Mouse (Mus musculus) CH12.LX (cell line): ENCODE results near the gene Tchp. TPM values are rescaled to one million over a fixed set of nuclear protein-coding genes. Genes with fewer than 3 reads are reported as not detected.

Experiments
- DNase-seq: peaks from one replicate; pipeline ENCODE4 v3.0.0-alpha.2; 2013; ENCODE audit errors: extremely low read depth
- H3K27ac ChIP-seq: 2 replicates; pipeline ENCODE4 v1.5.1; 2012; ENCODE audit warnings: low read depth, mild to moderate bottlenecking, control low read depth, moderate library complexity; ENCODE audit not compliant: insufficient read depth
- H3K27me3 ChIP-seq: replicated peaks from 2 replicates; pipeline ENCODE3; 2012; ENCODE audit warnings: inconsistent platforms
- H3K36me3 ChIP-seq, 2 experiments: replicated peaks in 1 of 2; 2 replicates each; pipeline versions ENCODE3 to v1.6.1; 2012; ENCODE audit warnings: inconsistent platforms in 1 of 2, low read length in 1 of 2, mild to moderate bottlenecking in 1 of 2, mixed read lengths in 1 of 2, moderate library complexity in 1 of 2; ENCODE audit not compliant: control insufficient read depth in 1 of 2, insufficient read depth in 1 of 2
- H3K4me1 ChIP-seq, 2 experiments: 2 replicates each; pipeline ENCODE4 v1.6.1; 2012; ENCODE audit warnings: inconsistent platforms in 1 of 2, moderate library complexity in 1 of 2; ENCODE audit not compliant: insufficient read depth in 2 of 2, control insufficient read depth in 1 of 2
- H3K4me2 ChIP-seq: 2 replicates; pipeline ENCODE4 v1.6.1; 2012; ENCODE audit warnings: low read depth, mild to moderate bottlenecking, control low read depth; ENCODE audit not compliant: poor library complexity, insufficient read depth, severe bottlenecking
- H3K4me3 ChIP-seq, 3 experiments: fragments of 150-350 bp in 1 of 3; sonication (generic) in 1 of 3; replicated peaks in 1 of 3; 2 replicates each; pipeline versions ENCODE3 to v1.5.1; 2011 to 2012; ENCODE audit warnings: low read depth in 2 of 3, low read length in 2 of 3, mild to moderate bottlenecking in 2 of 3, moderate library complexity in 2 of 3, control low read depth in 1 of 3, improper control_type of control experiment in 1 of 3, inconsistent platforms in 1 of 3, mixed read lengths in 1 of 3; ENCODE audit not compliant: poor library complexity in 1 of 3
- H3K79me2 ChIP-seq: replicated peaks from 2 replicates; pipeline ENCODE4 v1.6.1; 2012; ENCODE audit warnings: mild to moderate bottlenecking, moderate library complexity; ENCODE audit not compliant: control insufficient read depth, poor library complexity, insufficient read depth, severe bottlenecking; ENCODE audit errors: extremely low read depth
- H3K9ac ChIP-seq: 2 replicates; pipeline ENCODE4 v1.6.1; 2012; ENCODE audit warnings: low read depth, mild to moderate bottlenecking, control low read depth, moderate library complexity; ENCODE audit not compliant: insufficient read depth
- H3K9me3 ChIP-seq: replicated peaks from 2 replicates; pipeline ENCODE3; 2012; ENCODE audit warnings: low read length, inconsistent platforms, mixed read lengths
- BHLHE40 ChIP-seq: IDR thresholded peaks from 2 replicates; pipeline ENCODE4 v1.6.1; 2011; ENCODE audit warnings: mild to moderate bottlenecking, low read depth, low read length, improper control_type of control experiment
- CHD1 ChIP-seq: IDR thresholded peaks from 2 replicates; pipeline ENCODE4 v1.6.1; 2012; ENCODE audit warnings: low read depth, low read length, improper control_type of control experiment, inconsistent platforms
- CHD2 ChIP-seq: IDR thresholded peaks from 2 replicates; pipeline ENCODE4 v1.6.1; 2011; ENCODE audit warnings: low read length, improper control_type of control experiment
- CTCF ChIP-seq, 2 experiments: IDR thresholded peaks in 1 of 2; conservative IDR thresholded peaks in 1 of 2; 2 replicates each; pipeline ENCODE4 v1.5.1; 2011 to 2012; ENCODE audit warnings: low read depth in 2 of 2, low read length in 2 of 2, improper control_type of control experiment in 1 of 2, inconsistent platforms in 1 of 2, mild to moderate bottlenecking in 1 of 2, moderate library complexity in 1 of 2
- E2F4 ChIP-seq: IDR thresholded peaks from 2 replicates; pipeline ENCODE4 v1.6.1; 2011; ENCODE audit warnings: low read depth, low read length, improper control_type of control experiment; ENCODE audit not compliant: insufficient replicate concordance
- ELF1 ChIP-seq: IDR thresholded peaks from 2 replicates; pipeline ENCODE4 v1.6.1; 2014; ENCODE audit warnings: low read depth, mild to moderate bottlenecking, inconsistent platforms, low read length, improper control_type of control experiment
- ETS1 ChIP-seq: conservative IDR thresholded peaks from 2 replicates; pipeline ENCODE4 v1.6.1; 2012; ENCODE audit warnings: low read depth, mild to moderate bottlenecking, inconsistent platforms, low read length, improper control_type of control experiment, moderate library complexity
- GABPA ChIP-seq: IDR thresholded peaks from 2 replicates; pipeline ENCODE4 v1.6.1; 2012; ENCODE audit warnings: low read depth, low read length, improper control_type of control experiment, inconsistent platforms; ENCODE audit not compliant: insufficient replicate concordance
- JUN ChIP-seq: IDR thresholded peaks from 2 replicates; pipeline ENCODE4 v1.6.1; 2011; ENCODE audit warnings: low read depth, mild to moderate bottlenecking, low read length, improper control_type of control experiment, moderate library complexity; ENCODE audit not compliant: insufficient read depth
- JUND ChIP-seq: conservative IDR thresholded peaks from 2 replicates; pipeline ENCODE4 v1.6.1; 2011; ENCODE audit warnings: low read depth, low read length, improper control_type of control experiment
- KAT2A ChIP-seq: IDR thresholded peaks from 2 replicates; pipeline ENCODE4 v1.6.1; 2012; ENCODE audit warnings: low read length, improper control_type of control experiment, inconsistent platforms; ENCODE audit not compliant: insufficient replicate concordance
- MAX ChIP-seq: IDR thresholded peaks from 2 replicates; pipeline ENCODE4 v1.6.1; 2011; ENCODE audit warnings: low read length, improper control_type of control experiment
- MAZ ChIP-seq: IDR thresholded peaks from 2 replicates; pipeline ENCODE4 v1.6.1; 2012; ENCODE audit warnings: low read depth, mild to moderate bottlenecking, inconsistent platforms, low read length, improper control_type of control experiment, moderate library complexity
- MXI1 ChIP-seq: IDR thresholded peaks from 2 replicates; pipeline ENCODE4 v1.6.1; 2011; ENCODE audit warnings: mild to moderate bottlenecking, low read depth, low read length, improper control_type of control experiment
- MYC ChIP-seq: IDR thresholded peaks from 2 replicates; pipeline ENCODE4 v1.6.1; 2011; ENCODE audit warnings: low read depth, mild to moderate bottlenecking, improper control_type of control experiment, low read length
- NRF1 ChIP-seq: IDR thresholded peaks from 2 replicates; pipeline ENCODE4 v1.6.1; 2014; ENCODE audit warnings: low read depth, mild to moderate bottlenecking, inconsistent platforms, low read length, improper control_type of control experiment, moderate library complexity
- PAX5 ChIP-seq: IDR thresholded peaks from 2 replicates; pipeline ENCODE4 v1.6.1; 2012; ENCODE audit warnings: low read length, inconsistent platforms, mixed read lengths
- POLR2AphosphoS2 ChIP-seq: IDR thresholded peaks from 2 replicates; pipeline ENCODE4 v1.6.1; 2011; ENCODE audit warnings: low read depth, low read length, improper control_type of control experiment
- RAD21 ChIP-seq: IDR thresholded peaks from 2 replicates; pipeline ENCODE4 v1.6.1; 2011; ENCODE audit warnings: low read depth, mild to moderate bottlenecking, low read length, improper control_type of control experiment, moderate library complexity
- RCOR1 ChIP-seq: conservative IDR thresholded peaks from 2 replicates; pipeline ENCODE4 v1.6.1; 2012; ENCODE audit warnings: low read depth, mild to moderate bottlenecking, inconsistent platforms, low read length, improper control_type of control experiment
- SIN3A ChIP-seq: IDR thresholded peaks from 2 replicates; pipeline ENCODE4 v1.6.1; 2012; ENCODE audit warnings: low read length, improper control_type of control experiment, inconsistent platforms
- SMC3 ChIP-seq: IDR thresholded peaks from 2 replicates; pipeline ENCODE4 v1.6.1; 2011; ENCODE audit warnings: low read depth, low read length, improper control_type of control experiment
- TCF12 ChIP-seq: IDR thresholded peaks from 2 replicates; pipeline ENCODE4 v1.6.1; 2014; ENCODE audit warnings: low read depth, mild to moderate bottlenecking, inconsistent platforms, low read length, improper control_type of control experiment
- USF2 ChIP-seq: conservative IDR thresholded peaks from 2 replicates; pipeline ENCODE4 v1.6.1; 2011; ENCODE audit warnings: low read depth, low read length, improper control_type of control experiment
- ZC3H11A ChIP-seq: IDR thresholded peaks from 2 replicates; pipeline ENCODE4 v1.6.1; 2012; ENCODE audit warnings: low read depth, mild to moderate bottlenecking, inconsistent platforms, low read length, improper control_type of control experiment
- ZKSCAN1 ChIP-seq: IDR thresholded peaks from 2 replicates; pipeline ENCODE4 v1.6.1; 2012; ENCODE audit warnings: low read depth, inconsistent platforms, low read length, improper control_type of control experiment, borderline replicate concordance
- ZNF384 ChIP-seq: IDR thresholded peaks from 2 replicates; pipeline ENCODE4 v1.6.1; 2012; ENCODE audit warnings: low read depth, low read length, improper control_type of control experiment, inconsistent platforms
- dilution Hi-C: fragments of 300-500 bp; cut with MboI; formaldehyde crosslinking; loops from 2 replicates; pipeline ENCODE4 v1.14.3; 2020; ENCODE audit warnings: low sequenced_read_pairs; ENCODE audit not compliant: extremely low pct_unique_long_range_greater_than_20kb, extremely low pct_ligation_motif_present
- in situ Hi-C: fragments of 300-500 bp; cut with MboI; formaldehyde crosslinking; loops from 3 replicates; pipeline ENCODE4 v1.14.3; 2019; ENCODE audit warnings: low sequenced_read_pairs, low pct_ligation_motif_present, low pct_unique_long_range_greater_than_20kb, mixed read lengths
- polyA plus RNA-seq: library from polyadenylated mRNA; unstranded; fragments of >175 nt; gene quantifications from 2 replicates; pipeline ENCODE4 v1.2.1, GENCODE M21; 2012; ENCODE audit warnings: low read depth; ENCODE audit not compliant: insufficient read length
- total RNA-seq, 2 experiments: library from RNA; depleted of rRNA; stranded (reverse); fragments of 300-350 nt in 1 of 2; fragments of >200 nt in 1 of 2; gene quantifications; 2 replicates each; pipeline ENCODE4 v1.2.3; 2012 to 2014

Tchp gene
- total and polyA plus RNA-seq, 3 experiments: 4.3 to 11.6 (median 6.7) TPM

DNA sequence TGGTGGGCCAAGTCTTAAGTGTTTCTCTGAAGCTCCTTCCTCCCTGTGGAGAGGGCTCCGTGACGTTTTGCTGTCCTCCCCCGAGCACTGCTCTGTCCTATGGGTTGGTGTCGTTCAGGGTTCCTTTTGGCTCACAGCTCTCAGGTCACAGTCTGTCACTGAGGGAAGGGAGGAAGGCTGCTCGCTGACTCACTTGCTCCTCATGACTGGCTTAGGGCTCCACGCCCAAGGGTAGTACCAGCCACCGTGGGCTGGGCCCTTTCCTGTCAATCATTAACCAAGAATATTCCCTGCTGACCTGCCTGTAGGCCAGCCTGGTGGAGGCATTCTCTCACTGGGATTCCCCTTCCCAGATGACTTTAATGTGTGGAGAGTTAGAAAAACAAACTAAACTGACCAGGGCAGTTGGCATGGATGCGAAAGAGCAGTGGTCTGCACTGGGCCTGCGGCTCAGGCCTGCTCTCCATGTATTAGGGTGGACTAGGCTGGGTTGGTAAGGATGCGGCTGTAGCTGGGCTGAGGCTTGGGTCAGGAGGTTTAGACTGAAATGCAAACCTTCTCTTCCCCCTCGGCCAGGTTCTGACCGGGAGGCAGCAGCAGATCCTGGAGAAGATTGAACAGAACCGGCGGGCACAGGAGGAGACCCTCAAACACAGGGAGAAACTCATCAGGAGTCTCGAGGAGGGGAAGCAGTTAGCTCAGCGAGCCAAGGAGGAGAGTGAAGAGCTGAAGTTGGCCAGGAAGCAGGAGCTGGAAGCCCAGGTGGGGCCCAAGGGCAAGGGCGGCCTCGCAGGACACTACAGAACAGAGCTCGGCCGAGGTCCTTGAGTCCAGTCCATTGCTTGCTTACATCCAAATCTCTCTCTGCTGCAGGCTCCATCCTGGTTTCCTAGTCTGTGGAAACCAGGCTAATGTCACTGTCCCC lies 11.7 kb downstream of the Tchp start:
- in situ Hi-C loops (loop anchor here (25.0 kb wide), 1 partner anchor 193 kb away; the partner anchor contains the start of gene Oasl1), dilution Hi-C loops (no loop called here)
- Histone ChIP-seq H3K79me2 (no peaks in the 10 kb centered on the region), H3K4me2 (no peak overlapping the region), H3K9ac (no peak overlapping the region), H3K4me1 (peaks cover 16 to 26% of the 10 kb centered on the region in 2 experiments), H3K27ac (no peak overlapping the region), H3K36me3 (peaks cover 73 to 97% of the 10 kb centered on the region in 2 experiments), H3K9me3 (peaks cover 6% of the 10 kb centered on the region), H3K4me3 (no peak overlapping the region), H3K27me3 (no peaks in the 10 kb centered on the region)
- TF ChIP-seq TCF12: no peak
- TF ChIP-seq E2F4: no peak
- TF ChIP-seq POLR2AphosphoS2: no peak
- no peak for TF ChIP-seq MAX
- no peak for TF ChIP-seq SMC3
- no peak for DNase-seq

DNA sequence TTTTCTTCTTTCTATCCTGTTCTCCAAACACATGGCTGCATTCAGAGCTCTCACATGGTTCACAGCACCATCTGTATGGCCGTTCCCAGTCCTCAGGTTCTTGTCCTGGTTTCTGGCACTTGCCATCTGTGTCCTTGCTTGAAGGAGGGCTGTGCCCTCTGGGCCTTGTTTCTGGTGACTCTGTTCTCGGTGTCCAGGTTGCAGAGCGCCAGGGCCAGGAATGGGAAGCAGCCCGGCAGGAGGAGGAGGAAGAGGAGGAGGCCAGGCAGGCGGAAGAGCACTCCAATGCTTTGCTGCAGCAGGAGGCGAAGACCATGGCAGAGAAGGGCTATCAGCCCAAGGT lies 12.3 kb downstream of the Tchp start:
- dilution Hi-C loops: no loop called here

DNA sequence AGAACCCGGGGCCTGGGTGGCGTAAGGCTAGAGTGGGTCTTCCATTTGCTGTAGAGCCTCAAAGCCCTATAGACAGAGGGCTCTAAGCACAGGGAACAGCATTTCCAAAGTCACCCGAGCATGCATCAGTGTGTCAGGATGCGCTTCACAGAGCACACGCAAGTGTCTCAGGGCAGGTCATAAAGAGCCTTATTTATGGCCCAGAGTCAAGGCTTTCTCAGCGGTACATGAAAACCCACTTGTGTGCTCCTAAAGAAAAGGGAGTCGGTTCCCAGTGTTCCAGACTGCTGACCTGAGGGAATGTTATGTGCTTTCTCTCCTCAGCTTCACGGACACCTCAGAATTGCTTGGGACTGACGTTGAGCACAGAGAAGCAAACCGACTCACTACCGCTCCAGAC lies 13.2 kb downstream of the Tchp start:
- in situ Hi-C loops (loop anchor here (5.0 to 25.0 kb wide), 2 partner anchors 92 to 192 kb away; partner anchors contain the start of gene Oasl1), dilution Hi-C loops (no loop called here)
- no peak overlapping the region for H3K9ac ChIP-seq
- TF ChIP-seq JUN (no peak), CHD2 (no peak), CTCF (conservative IDR thresholded peaks at IDR 0.05 in 1 of 2, IDR thresholded peaks at IDR 0.05 in 1 of 2; ENCODE audit: low read depth in 2 of 2, low read length in 2 of 2) (no peak), MAZ (no peak), SIN3A (no peak), GABPA (no peak), KAT2A (no peak), ELF1 (no peak), USF2 (no peak), ZC3H11A (no peak), ZNF384 (no peak), RCOR1 (no peak), ETS1 (no peak), E2F4 (no peak)

More for the DNA sequence above, 12.3 kb downstream of the Tchp start:
- Histone ChIP-seq H3K36me3 (peaks cover 67 to 93% of the 10 kb centered on the region in 2 experiments), H3K9me3 (peaks cover 8% of the 10 kb centered on the region), H3K4me1 (peaks cover 16 to 26% of the 10 kb centered on the region in 2 experiments), H3K4me2 (no peak overlapping the region), H3K9ac (no peak overlapping the region), H3K27me3 (no peaks in the 10 kb centered on the region)
- in situ Hi-C loops: loop anchor here (5.0 to 25.0 kb wide), 2 partner anchors 92 to 192 kb away; partner anchors contain the start of gene Oasl1
- TF ChIP-seq SIN3A: no peak
- TF ChIP-seq PAX5: no peak
- TF ChIP-seq RCOR1: no peak
- no peak for TF ChIP-seq MYC
- no peak for TF ChIP-seq MXI1
- TF ChIP-seq CHD1: no peak
- TF ChIP-seq BHLHE40: no peak
- no peak for TF ChIP-seq NRF1
- TF ChIP-seq TCF12: no peak
- no peak for TF ChIP-seq RAD21
- no peak for TF ChIP-seq ZKSCAN1
- TF ChIP-seq JUND: no peak
- TF ChIP-seq POLR2AphosphoS2: no peak
- TF ChIP-seq ETS1: no peak
- TF ChIP-seq SMC3: no peak
- no peak for TF ChIP-seq E2F4
- TF ChIP-seq, all 38 proteins: peak for 0
- no peak for DNase-seq
- H3K79me2 ChIP-seq: no peaks in the 10 kb centered on the region
- no peak overlapping the region for H3K27ac ChIP-seq
- no peak overlapping the region for H3K4me3 ChIP-seq

More for the DNA sequence above, 13.2 kb downstream of the Tchp start:
- Histone ChIP-seq H3K4me1 (peaks cover 16 to 26% of the 10 kb centered on the region in 2 experiments), H3K79me2 (no peaks in the 10 kb centered on the region), H3K27me3 (no peaks in the 10 kb centered on the region), H3K27ac (no peak overlapping the region; the same call in 1 of the 2 replicates), H3K4me3 (no peak overlapping the region), H3K9me3 (peaks cover 8% of the 10 kb centered on the region), H3K36me3 (peaks cover 66 to 93% of the 10 kb centered on the region in 2 experiments), H3K4me2 (no peak overlapping the region)
- DNase-seq: no peak
